Mouse (Mus musculus): ENCODE data around the gene Defb29. TPM values are rescaled to one million over a fixed set of nuclear protein-coding genes. Genes with fewer than 3 reads are reported as not detected.

The Defb29 gene
- polyA plus RNA-seq, 1 experiment from 2014 or later: not detected

DNA sequence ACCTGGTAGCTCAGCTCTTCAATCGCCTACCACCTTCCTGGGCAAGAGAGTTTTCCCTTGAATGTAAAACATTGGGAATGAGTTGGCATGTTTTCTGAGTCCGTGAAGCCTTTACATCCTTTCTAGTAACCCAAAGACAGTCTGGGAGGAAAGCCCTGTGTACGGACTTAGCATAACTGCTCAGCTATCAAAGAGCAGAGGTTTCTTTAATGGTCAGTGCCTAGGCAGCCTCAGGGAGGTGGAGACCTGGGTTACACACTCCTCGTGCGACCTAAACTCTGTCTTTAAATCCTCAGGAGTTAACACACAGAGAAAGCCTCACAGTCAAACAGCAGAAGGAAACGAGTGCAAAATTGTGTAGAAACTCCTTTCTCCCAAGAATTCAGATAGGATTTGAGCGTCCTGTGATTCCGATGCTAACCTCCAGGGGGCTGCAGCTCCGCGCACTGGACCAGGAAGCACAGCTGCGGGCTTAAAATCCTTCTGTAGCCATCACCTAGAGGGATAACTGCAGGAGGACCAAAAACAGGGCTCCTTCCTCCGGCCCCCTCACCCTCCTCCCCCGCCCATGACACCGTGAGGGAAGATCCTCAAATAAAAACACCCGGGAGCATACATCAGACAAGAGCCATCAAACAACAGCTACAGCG is 14.0 kb upstream of the Defb29 start:
- H3K4me2 ChIP-seq: peak overlapping the region; percentile 35; the same call in 1 of the 2 replicates
- no peaks in the 10 kb centered on the region for H3K36me3 ChIP-seq
- H3K9ac ChIP-seq: no peak overlapping the region
- H3K9me3 ChIP-seq: no peaks in the 10 kb centered on the region
- ATAC-seq (ENCODE audit: low read depth): no peak
- H3K27ac ChIP-seq (replicated peaks): no peak overlapping the region
- WGBS: 14% methylated on average over 16 of the region's 16 CpGs
- no peaks in the 10 kb centered on the region for H3K4me1 ChIP-seq (replicated peaks)
- H3K27me3 ChIP-seq: no peaks in the 10 kb centered on the region
- H3K4me3 ChIP-seq: no peak overlapping the region

DNA sequence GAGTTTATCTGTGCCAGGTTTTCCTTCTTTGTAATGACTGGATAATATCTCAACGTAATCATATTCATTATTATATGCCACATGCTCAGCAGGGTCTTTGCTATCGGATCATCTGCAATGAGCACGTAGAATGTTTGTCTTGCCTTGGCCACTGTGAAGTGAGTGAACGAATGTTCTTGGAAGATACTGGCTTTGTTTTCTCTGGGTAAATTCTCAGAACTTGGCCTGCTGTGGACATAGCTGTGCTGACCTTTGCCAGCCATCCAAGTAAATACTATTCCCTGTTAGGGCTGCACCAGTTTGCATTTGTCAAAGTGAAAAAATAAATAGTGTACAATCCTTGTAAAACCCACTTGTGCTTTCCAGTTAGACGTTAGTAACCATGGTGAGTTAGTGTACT is 8.2 kb upstream of the Defb29 start:
- no peaks in the 10 kb centered on the region for H3K36me3 ChIP-seq
- no peak overlapping the region for H3K4me3 ChIP-seq
- H3K4me1 ChIP-seq (replicated peaks): no peaks in the 10 kb centered on the region
- no peak for ATAC-seq (ENCODE audit: low read depth)
- no peak overlapping the region for H3K4me2 ChIP-seq
- 68% methylated on average over 5 of the region's 5 CpGs for WGBS
- no peaks in the 10 kb centered on the region for H3K9me3 ChIP-seq
- no peaks in the 10 kb centered on the region for H3K27me3 ChIP-seq
- no peak overlapping the region for H3K27ac ChIP-seq (replicated peaks)
- no peak overlapping the region for H3K9ac ChIP-seq

- Histone ChIP-seq H3K36me3 (no peaks in the 10 kb centered on the region), H3K27ac (replicated peaks) (no peak overlapping the region), H3K27me3 (no peaks in the 10 kb centered on the region), H3K4me1 (replicated peaks) (no peaks in the 10 kb centered on the region), H3K4me3 (no peak overlapping the region), H3K9ac (no peak overlapping the region), H3K9me3 (no peaks in the 10 kb centered on the region), H3K4me2 (no peak overlapping the region)
- ATAC-seq (ENCODE audit: low read depth): peak; percentile 23; the same call in 1 of the 2 replicates
- 18% methylated on average over 4 of the region's 4 CpGs for WGBS
Observed at GRCm38 (mm10) chr2:152544691-152545090, 4.8 kb upstream of the Defb29 start.

- no peak for ATAC-seq (ENCODE audit: low read depth)
- Histone ChIP-seq H3K27ac (replicated peaks) (no peak overlapping the region), H3K27me3 (no peaks in the 10 kb centered on the region), H3K9ac (no peak overlapping the region), H3K36me3 (no peaks in the 10 kb centered on the region), H3K4me3 (no peak overlapping the region), H3K9me3 (no peaks in the 10 kb centered on the region), H3K4me2 (no peak overlapping the region), H3K4me1 (replicated peaks) (no peaks in the 10 kb centered on the region)
- 68% methylated on average over 4 of the region's 4 CpGs for WGBS
Observed at GRCm38 (mm10) chr2:152543478-152543877, 3.6 kb upstream of the Defb29 start.

DNA sequence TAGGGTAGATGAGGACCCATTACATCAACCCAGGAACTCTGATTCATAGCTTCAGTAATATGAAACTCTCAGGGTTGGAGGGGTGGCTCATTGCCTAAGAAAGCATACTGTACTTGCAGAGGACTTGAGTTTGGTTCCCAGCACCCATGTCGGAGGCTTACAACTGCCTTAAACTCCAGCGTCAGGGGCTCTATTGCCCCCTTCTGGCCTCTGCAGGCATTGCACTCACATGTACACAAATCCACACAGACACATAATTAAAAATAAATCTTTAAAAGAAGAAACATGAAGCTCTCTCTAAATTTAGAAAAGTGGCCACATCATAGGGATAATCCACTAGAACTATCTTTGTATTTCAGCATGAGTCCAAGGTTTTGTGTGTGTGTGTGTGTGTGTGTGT is 3.0 kb upstream of the Defb29 start:
- no peak for ATAC-seq (ENCODE audit: low read depth)
- H3K4me2 ChIP-seq: no peak overlapping the region
- WGBS: 64% methylated on average over 2 of the region's 2 CpGs
- no peak overlapping the region for H3K4me3 ChIP-seq
- H3K27me3 ChIP-seq: no peaks in the 10 kb centered on the region
- no peaks in the 10 kb centered on the region for H3K36me3 ChIP-seq
- H3K9me3 ChIP-seq: no peaks in the 10 kb centered on the region
- H3K4me1 ChIP-seq (replicated peaks): no peaks in the 10 kb centered on the region
- no peak overlapping the region for H3K9ac ChIP-seq
- no peak overlapping the region for H3K27ac ChIP-seq (replicated peaks)

DNA sequence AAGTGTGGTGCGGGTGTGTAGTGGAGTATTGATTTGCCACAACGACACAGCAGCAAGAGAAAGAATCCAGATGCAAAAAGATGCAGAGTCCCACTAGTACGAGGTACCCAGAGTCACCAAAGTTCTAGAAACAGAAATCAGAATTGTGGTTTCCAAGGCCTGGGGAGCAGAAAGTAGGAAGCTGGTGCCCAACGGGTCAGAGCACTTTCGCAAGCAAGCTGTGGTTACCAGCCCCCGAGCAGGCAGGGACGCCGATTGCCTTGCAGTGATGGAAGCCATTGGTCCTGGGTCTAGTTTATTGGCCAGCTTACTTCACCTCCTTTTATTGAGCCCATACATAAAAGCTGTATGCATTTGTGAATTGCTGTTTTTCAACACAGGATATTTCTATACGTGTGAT is 2.1 kb upstream of the Defb29 start:
- WGBS: 82% methylated on average over 9 of the region's 9 CpGs
- no peaks in the 10 kb centered on the region for H3K27me3 ChIP-seq
- H3K9ac ChIP-seq: no peak overlapping the region
- H3K4me1 ChIP-seq (replicated peaks): no peaks in the 10 kb centered on the region
- H3K27ac ChIP-seq (replicated peaks): no peak overlapping the region
- no peak for ATAC-seq (ENCODE audit: low read depth)
- no peaks in the 10 kb centered on the region for H3K36me3 ChIP-seq
- H3K9me3 ChIP-seq: no peaks in the 10 kb centered on the region
- H3K4me2 ChIP-seq: no peak overlapping the region
- no peak overlapping the region for H3K4me3 ChIP-seq

- 75% methylated on average over 4 of the region's 4 CpGs for WGBS
Observed at GRCm38 (mm10) chr2:152517981-152518380, 21.9 kb downstream of the Defb29 start, which contains the start of gene Defb28. Defb28 (plus strand) TSS chr2:152518255.

GRCm38 (mm10) chr2:152516084-152516483 is 23.8 kb downstream of the Defb29 start:
- Histone ChIP-seq H3K4me2 (no peak overlapping the region), H3K4me1 (replicated peaks) (no peaks in the 10 kb centered on the region), H3K9me3 (no peaks in the 10 kb centered on the region), H3K4me3 (no peak overlapping the region), H3K36me3 (no peaks in the 10 kb centered on the region), H3K27me3 (no peaks in the 10 kb centered on the region), H3K9ac (no peak overlapping the region), H3K27ac (replicated peaks) (no peak overlapping the region)
- ATAC-seq (ENCODE audit: low read depth): no peak
- 78% methylated on average over 4 of the region's 4 CpGs for whole genome bisulfite sequencing

More at GRCm38 (mm10) chr2:152517981-152518380, 21.9 kb downstream of the Defb29 start, which contains the start of gene Defb28:
- Histone ChIP-seq H3K4me2 (no peak within 1 kb of the TSS), H3K9ac (no peak within 1 kb of the TSS), H3K27ac (replicated peaks) (no peak within 1 kb of the TSS), H3K36me3 (no peaks in the 10 kb centered on the region), H3K4me1 (replicated peaks) (no peaks in the 10 kb centered on the region), H3K9me3 (no peaks in the 10 kb centered on the region), H3K4me3 (no peak within 1 kb of the TSS), H3K27me3 (no peaks in the 10 kb centered on the region)
- ATAC-seq (ENCODE audit: low read depth): no peak

DNA sequence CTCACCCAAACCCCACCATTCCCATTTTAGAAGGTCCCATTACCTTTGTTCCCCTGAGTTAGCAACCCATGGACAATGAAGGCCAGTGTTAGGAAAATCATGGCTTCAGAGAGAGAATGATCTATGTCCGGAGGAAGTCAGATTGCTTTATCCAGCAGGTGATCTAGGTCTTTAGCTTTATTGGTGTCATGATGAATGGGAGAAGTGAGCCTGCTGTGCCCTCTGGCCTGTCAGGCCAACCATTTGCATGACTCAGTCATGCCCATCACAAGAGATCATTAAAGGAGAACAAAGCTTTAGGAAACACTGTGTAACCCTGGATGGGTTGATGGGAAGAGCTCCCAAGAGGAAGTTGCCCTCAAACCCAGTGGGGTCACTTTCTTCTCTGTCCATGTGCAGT is 28.3 kb downstream of the Defb29 start, which contains the start of gene Defb26:
Gene Defb26, minus strand, starts transcription at position 101 of the 400 bp plus-strand sequence.
- WGBS: 59% methylated on average over 1 of the region's 1 CpGs
- no peak for ATAC-seq (ENCODE audit: low read depth)
- Histone ChIP-seq H3K9me3 (no peaks in the 10 kb centered on the region), H3K27ac (replicated peaks) (no peak within 1 kb of the TSS), H3K4me1 (replicated peaks) (no peaks in the 10 kb centered on the region), H3K36me3 (no peaks in the 10 kb centered on the region), H3K27me3 (no peaks in the 10 kb centered on the region), H3K4me3 (no peak within 1 kb of the TSS), H3K4me2 (no peak within 1 kb of the TSS), H3K9ac (no peak within 1 kb of the TSS)

DNA sequence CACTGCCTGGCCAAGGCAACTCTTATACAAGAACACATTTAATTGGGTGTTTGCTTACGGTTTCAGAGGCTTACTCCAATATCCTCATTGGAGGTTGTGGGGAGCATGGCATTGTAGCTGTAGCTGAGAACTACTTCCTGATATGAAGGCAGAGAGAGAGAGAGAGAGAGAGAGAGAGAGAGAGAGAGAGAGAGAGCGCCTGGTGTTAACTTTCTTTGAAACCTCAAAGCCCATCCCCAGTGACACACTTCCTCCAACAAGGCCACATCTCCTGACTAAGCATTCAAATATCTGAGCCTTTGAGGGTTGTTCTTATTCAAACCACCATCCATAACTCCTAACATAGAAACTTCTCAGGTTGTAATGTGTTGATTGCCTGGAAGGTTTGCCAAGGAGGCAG is 35.9 kb downstream of the Defb29 start:
- WGBS: 85% methylated on average over 2 of the region's 2 CpGs
- Histone ChIP-seq H3K4me1 (replicated peaks) (no peaks in the 10 kb centered on the region), H3K36me3 (no peaks in the 10 kb centered on the region), H3K4me3 (no peak overlapping the region), H3K27me3 (no peaks in the 10 kb centered on the region), H3K9me3 (no peaks in the 10 kb centered on the region), H3K4me2 (no peak overlapping the region), H3K9ac (no peak overlapping the region), H3K27ac (replicated peaks) (no peak overlapping the region)
- no peak for ATAC-seq (ENCODE audit: low read depth)

- ATAC-seq (ENCODE audit: low read depth): no peak
- Histone ChIP-seq H3K27ac (replicated peaks) (no peak overlapping the region), H3K4me3 (no peak overlapping the region), H3K27me3 (no peaks in the 10 kb centered on the region), H3K9ac (no peak overlapping the region), H3K9me3 (no peaks in the 10 kb centered on the region), H3K4me1 (replicated peaks) (no peaks in the 10 kb centered on the region), H3K4me2 (no peak overlapping the region), H3K36me3 (no peaks in the 10 kb centered on the region)
- WGBS: 81% methylated on average over 6 of the region's 6 CpGs
Observed at GRCm38 (mm10) chr2:152500863-152501229, 39.1 kb downstream of the Defb29 start.

DNA sequence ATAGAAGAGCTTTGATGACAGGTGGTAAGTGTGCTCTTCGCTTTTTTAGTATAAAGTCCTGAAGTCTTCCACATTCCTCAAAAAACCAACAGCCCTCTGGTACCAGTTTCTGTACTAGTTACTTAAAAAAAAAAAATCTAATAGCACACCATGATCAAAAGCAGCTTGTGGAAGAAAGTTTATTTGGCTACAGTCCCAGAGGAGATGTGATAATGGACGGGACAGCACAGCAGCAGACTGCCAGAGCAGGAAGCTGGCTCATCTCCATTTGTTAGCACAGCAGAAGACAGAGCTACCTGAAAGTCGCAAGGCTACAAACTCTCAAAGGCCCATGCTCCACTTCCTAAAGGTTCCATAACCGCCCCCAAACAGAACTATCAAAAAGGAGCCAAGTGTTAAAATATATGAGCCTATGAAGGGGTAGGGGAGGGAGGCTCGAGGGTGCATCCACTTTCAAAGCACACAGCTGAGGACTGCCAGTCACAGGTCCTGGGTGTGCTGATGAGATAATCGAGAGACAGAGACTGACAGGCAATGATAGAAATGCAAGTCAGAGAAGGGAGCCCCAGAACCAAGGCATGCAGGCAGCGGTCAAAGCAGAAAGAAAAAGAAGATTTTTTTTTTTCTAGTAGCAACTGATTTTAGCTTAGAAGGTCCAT is 39.6 kb downstream of the Defb29 start:
- Histone ChIP-seq H3K27ac (replicated peaks) (no peak overlapping the region), H3K4me1 (replicated peaks) (no peaks in the 10 kb centered on the region), H3K4me2 (no peak overlapping the region), H3K27me3 (no peaks in the 10 kb centered on the region), H3K36me3 (no peaks in the 10 kb centered on the region), H3K4me3 (no peak overlapping the region), H3K9ac (no peak overlapping the region), H3K9me3 (no peaks in the 10 kb centered on the region)
- WGBS: 79% methylated on average over 7 of the region's 7 CpGs
- ATAC-seq (ENCODE audit: low read depth): no peak

- H3K9ac ChIP-seq: no peak overlapping the region
- no peak overlapping the region for H3K27ac ChIP-seq (replicated peaks)
- ATAC-seq (ENCODE audit: low read depth): no peak
- H3K4me1 ChIP-seq (replicated peaks): no peaks in the 10 kb centered on the region
- no peak overlapping the region for H3K4me3 ChIP-seq
- no peak overlapping the region for H3K4me2 ChIP-seq
- H3K27me3 ChIP-seq: no peaks in the 10 kb centered on the region
- WGBS: 84% methylated on average over 6 of the region's 6 CpGs
- H3K36me3 ChIP-seq: no peaks in the 10 kb centered on the region
- no peaks in the 10 kb centered on the region for H3K9me3 ChIP-seq
Observed at GRCm38 (mm10) chr2:152498020-152498419, 41.9 kb downstream of the Defb29 start.
